Mouse (Mus musculus) forebrain, postnatal 0 days (tissue): ENCODE measurements around the gene F830045P16Rik. TPM values are rescaled to one million over a fixed set of nuclear protein-coding genes. Genes with fewer than 3 reads are reported as not detected.
"Not testable (repeated sequence)": the region's sequence is repeated elsewhere in the genome, so short reads cannot be mapped to it uniquely, and the experiment has no call there.

ENCODE experiments used
- ATAC-seq: fragments of 200-750 bp; cut with Nextera tagmentation; 2 replicates; pipeline ENCODE4 v1.8.0; 2017; ENCODE audit warnings: mild to moderate bottlenecking, moderate library complexity
- DNase-seq: peaks from one replicate; pipeline ENCODE4 v3.0.0-alpha.2; 2015
- H3K27ac ChIP-seq: fragments of 300-500 bp; sonication (generic); 2 replicates; pipeline ENCODE4 v1.5.1; 2014; ENCODE audit warnings: low read depth, mild to moderate bottlenecking, antibody characterized with exemption, low read length, moderate library complexity, mixed read lengths
- H3K27me3 ChIP-seq: fragments of 300-500 bp; sonication (generic); 2 replicates; pipeline ENCODE4 v1.6.1; 2014; ENCODE audit warnings: mild to moderate bottlenecking, low read length, mixed read lengths; ENCODE audit not compliant: insufficient read depth
- H3K36me3 ChIP-seq: fragments of 300-500 bp; sonication (generic); 2 replicates; pipeline ENCODE4 v1.6.1; 2014; ENCODE audit warnings: mild to moderate bottlenecking, moderate library complexity; ENCODE audit not compliant: insufficient read depth
- H3K4me1 ChIP-seq: fragments of 300-500 bp; sonication (generic); 2 replicates; pipeline ENCODE4 v1.6.1; 2014; ENCODE audit warnings: antibody characterized with exemption; ENCODE audit not compliant: insufficient read depth
- H3K4me2 ChIP-seq: fragments of 300-500 bp; sonication (generic); 2 replicates; pipeline ENCODE4 v1.6.1; 2014; ENCODE audit warnings: low read depth, mild to moderate bottlenecking, moderate library complexity
- H3K4me3 ChIP-seq: fragments of 300-500 bp; sonication (generic); 2 replicates; pipeline ENCODE4 v1.5.1; 2014; ENCODE audit warnings: low read depth, low read length, mixed read lengths
- H3K9ac ChIP-seq: fragments of 300-500 bp; sonication (generic); 2 replicates; pipeline ENCODE4 v1.6.1; 2014; ENCODE audit warnings: mild to moderate bottlenecking
- H3K9me3 ChIP-seq: fragments of 300-500 bp; sonication (generic); 2 replicates; pipeline ENCODE4 v1.6.1; 2016; ENCODE audit warnings: low read length
- CTCF ChIP-seq: sonication (generic); IDR thresholded peaks from 2 replicates; pipeline ENCODE4 v1.5.1; 2016; ENCODE audit warnings: antibody characterized with exemption, control low read depth, low read depth
- WGBS: fragments of 180-500 bp; shearing (Covaris S2); extraction: QIAGEN DNeasy Blood & Tissue Kit; methylation state at CpG from one replicate; pipeline ENCODE4 v1.1.7; 2014; 5-methylcytosine and 5-hydroxymethylcytosine counted together
- polyA plus RNA-seq: library from polyadenylated mRNA; unstranded; fragments of >200 nt; fragmentation: Nextera tagmentation; extraction: Ambion mirVana; gene quantifications from 2 replicates; pipeline ENCODE4 v1.2.1, GENCODE M21; 2015
- total RNA-seq: library from RNA; depleted of rRNA; stranded (reverse); fragments of >200 nt; gene quantifications from 2 replicates; pipeline ENCODE4 v1.2.3, GENCODE M21; 2014

Gene F830045P16Rik
- total and polyA plus RNA-seq, 2 experiments from 2014 or later: not detected

DNA sequence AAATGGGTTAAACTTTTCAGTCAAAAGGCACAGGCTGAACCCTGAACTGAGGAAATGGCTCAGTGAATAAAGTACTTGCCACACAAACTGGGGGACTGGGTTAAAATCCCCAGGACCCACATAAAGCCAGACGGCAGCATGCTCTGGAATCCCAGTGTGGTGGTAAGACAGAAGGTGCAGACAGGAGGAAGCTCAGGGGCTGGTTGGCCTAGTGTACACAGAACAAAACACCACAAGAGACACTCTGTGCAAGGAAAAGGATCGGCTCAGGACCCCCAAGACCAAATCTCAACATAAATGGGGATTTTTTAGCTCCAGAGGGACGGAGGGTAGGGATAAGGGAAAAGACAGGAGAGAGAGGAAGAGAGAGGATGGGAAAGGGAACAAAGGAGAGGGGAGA, 17.9 kb downstream of the F830045P16Rik start:
- WGBS: 58% methylated on average over 3 of the region's 3 CpGs
- Histone ChIP-seq H3K4me3 (no peak overlapping the region), H3K9me3 (no peaks in the 10 kb centered on the region), H3K9ac (no peak overlapping the region), H3K4me1 (no peaks in the 10 kb centered on the region), H3K36me3 (no peaks in the 10 kb centered on the region), H3K27ac (no peak overlapping the region), H3K4me2 (no peak overlapping the region), H3K27me3 (no peaks in the 10 kb centered on the region)
- no peak for TF ChIP-seq CTCF
- DNase-seq: no peak
- ATAC-seq: no peak

DNA sequence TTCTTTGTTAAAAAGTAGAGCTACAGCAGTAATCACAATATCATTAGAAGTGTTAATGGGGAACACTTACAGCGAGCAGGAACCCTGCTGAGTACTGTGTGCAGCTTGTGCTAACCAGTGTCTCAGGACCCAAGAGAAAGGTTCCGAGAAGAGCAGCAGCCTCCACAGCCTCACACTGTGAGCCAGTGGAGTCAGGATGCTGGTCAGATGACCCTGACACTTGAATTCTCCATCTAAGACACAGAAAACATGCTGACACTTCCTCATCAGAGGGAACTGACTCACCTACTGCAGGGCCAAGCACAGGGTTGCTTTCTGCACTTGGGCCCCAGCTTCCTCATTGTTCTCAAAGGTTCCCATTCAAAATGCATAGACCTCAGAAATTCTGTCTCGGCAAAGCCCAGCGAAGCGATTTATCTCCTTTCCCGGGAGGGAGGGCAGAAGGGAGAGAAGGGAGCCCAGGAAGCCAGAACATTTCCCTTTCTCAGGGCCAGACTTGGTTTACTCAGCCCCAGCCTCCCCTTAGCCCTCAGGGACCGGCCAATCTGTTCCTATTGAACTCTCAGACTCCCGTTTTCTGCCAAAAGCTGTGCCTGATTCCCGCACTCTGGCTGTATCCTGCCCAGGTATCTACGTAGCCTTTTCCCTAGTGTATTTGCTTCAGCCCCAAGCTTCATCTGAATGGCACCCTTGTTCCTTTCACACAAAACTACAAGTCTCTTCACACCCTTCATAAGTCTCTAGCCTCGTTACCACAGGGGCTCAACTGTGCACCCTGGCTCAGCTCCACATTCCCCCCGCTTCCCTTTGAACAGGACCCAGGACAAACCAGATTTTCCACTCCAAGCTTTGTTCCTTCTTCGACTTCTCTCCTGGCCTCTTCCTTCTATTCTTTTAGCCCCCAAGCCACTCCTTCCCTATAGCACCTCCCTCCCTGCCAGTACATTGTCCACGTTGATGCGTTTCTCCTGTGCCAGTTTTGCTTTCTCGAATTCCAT, 21.2 kb downstream of the F830045P16Rik start:
- Histone ChIP-seq H3K27ac (no peak overlapping the region), H3K4me1 (no peaks in the 10 kb centered on the region), H3K9ac (no peak overlapping the region), H3K4me2 (no peak overlapping the region), H3K4me3 (no peak overlapping the region), H3K36me3 (no peaks in the 10 kb centered on the region), H3K27me3 (no peaks in the 10 kb centered on the region), H3K9me3 (no peaks in the 10 kb centered on the region)
- TF ChIP-seq CTCF: no peak
- ATAC-seq (no peak), DNase-seq (no peak)
- 26% methylated on average over 16 of the region's 16 CpGs for WGBS

DNA sequence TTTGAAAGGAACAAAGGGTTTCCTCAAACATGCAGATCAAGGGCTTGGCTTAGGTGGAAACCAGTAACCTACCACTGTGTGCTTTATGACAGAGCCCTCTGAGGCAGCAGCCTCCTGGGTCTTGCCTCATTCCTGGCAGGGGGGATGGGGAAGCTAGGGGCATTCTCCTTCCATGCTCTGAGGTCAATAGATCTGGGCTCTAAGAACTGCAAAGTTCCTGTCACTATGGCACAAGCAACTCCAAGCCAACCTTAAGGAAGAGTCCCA, 22.1 kb downstream of the F830045P16Rik start:
- Histone ChIP-seq H3K4me1 (no peaks in the 10 kb centered on the region), H3K36me3 (no peaks in the 10 kb centered on the region), H3K9me3 (no peaks in the 10 kb centered on the region), H3K27ac (no peak overlapping the region), H3K4me2 (no peak overlapping the region), H3K27me3 (no peaks in the 10 kb centered on the region), H3K9ac (no peak overlapping the region), H3K4me3 (no peak overlapping the region)
- ATAC-seq (no peak), DNase-seq (no peak)
- no peak for TF ChIP-seq CTCF

DNA sequence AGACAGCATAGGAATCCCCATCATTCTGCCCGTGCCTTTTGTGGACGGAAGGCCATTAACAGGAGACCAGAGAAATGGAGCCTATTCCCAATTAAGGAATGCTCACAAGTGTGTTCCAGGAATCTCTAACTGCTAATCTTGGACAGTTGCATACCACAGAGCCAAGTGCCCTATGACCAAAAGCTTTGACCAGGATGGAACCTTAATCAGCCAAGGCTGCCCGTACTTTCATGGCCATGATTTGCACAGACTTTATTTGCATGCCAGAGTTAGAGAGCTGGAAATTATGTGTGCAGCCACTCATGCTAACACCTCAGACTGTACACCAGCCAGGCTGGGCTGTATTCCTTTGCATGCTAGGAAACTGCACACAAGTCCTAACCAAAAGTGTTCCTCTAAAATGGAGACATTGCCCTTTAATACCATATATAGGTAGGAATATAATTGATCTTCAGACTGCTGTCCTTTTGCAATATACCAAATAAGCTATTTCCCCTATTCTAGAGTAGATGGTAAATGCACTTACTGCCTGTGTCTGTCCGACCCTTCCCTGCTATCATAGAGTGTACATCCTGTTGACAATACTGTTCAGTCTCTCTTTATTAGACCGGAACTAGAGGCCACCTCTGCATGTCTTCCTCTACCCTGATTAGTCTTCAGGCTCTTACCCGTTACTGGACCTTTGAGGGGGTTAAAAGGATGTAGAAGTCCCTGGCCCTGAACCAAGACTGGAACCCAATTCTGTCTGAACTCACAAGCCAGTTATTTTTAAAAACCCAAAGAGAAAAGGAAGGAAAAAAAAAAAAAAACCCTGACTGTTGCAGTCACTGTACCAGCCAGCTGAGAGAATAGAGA, 22.6 kb downstream of the F830045P16Rik start:
- H3K4me2 ChIP-seq: no peak overlapping the region
- no peaks in the 10 kb centered on the region for H3K36me3 ChIP-seq
- DNase-seq (no peak), ATAC-seq (no peak)
- TF ChIP-seq CTCF: no peak
- H3K9ac ChIP-seq: no peak overlapping the region
- no peaks in the 10 kb centered on the region for H3K4me1 ChIP-seq
- 72% methylated on average over 6 of the region's 6 CpGs for WGBS
- H3K27ac ChIP-seq: no peak overlapping the region
- H3K9me3 ChIP-seq: no peaks in the 10 kb centered on the region
- no peak overlapping the region for H3K4me3 ChIP-seq
- H3K27me3 ChIP-seq: no peaks in the 10 kb centered on the region

DNA sequence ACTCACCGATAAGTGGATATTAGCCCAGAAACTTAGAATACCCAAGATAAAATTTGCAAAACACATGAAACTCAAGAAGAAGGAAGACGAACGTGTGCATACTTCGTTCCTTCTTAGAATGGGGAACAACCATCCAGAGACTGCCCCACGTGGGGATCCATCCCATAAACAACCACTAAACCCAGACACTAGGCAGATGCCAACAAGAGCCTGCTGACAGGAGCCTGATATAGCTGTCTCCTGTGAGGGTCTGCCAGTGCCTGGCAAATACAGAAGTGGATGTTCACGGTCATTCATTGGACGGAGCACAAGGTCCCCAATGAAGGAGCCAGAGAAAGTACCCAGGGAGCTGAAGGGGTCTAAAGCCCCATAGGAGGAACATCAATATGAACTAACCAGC, 24.3 kb downstream of the F830045P16Rik start:
- H3K36me3 ChIP-seq, DNase-seq, H3K4me2 ChIP-seq, H3K9ac ChIP-seq, H3K27ac ChIP-seq, H3K27me3 ChIP-seq, H3K4me1 ChIP-seq, H3K4me3 ChIP-seq, H3K9me3 ChIP-seq, ATAC-seq: not testable (repeated sequence)
- 92% methylated on average over 7 of the region's 7 CpGs for WGBS

DNA sequence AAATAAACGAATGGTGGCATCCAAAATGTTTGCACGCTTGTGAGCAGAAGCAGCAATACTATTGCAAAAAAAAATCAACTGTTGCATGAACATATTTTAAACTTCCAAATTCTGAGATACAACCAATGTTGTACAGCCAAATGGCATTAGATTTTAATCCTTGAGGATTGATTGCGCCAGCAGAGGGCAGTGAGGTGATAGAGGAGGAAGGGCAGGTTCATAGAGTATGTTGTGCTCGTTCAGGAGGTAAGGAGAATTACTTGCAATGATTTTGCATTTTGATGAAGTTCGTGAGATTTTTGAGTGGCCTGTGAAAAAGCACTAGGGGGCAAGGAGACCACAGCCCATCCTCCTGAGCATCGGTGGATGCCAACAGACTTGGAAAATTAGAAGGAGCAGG, 33.8 kb downstream of the F830045P16Rik start:
- DNase-seq: peak; percentile 79
- Histone ChIP-seq H3K4me1 (no peaks in the 10 kb centered on the region), H3K4me3 (no peak overlapping the region), H3K9ac (no peak overlapping the region), H3K9me3 (no peaks in the 10 kb centered on the region), H3K36me3 (no peaks in the 10 kb centered on the region), H3K4me2 (no peak overlapping the region), H3K27ac (no peak overlapping the region), H3K27me3 (no peaks in the 10 kb centered on the region)
- 17% methylated on average over 6 of the region's 6 CpGs for WGBS
- ATAC-seq: 0 out of 2 replicates have a peak, but pooled peaks have one; percentile 62
- TF ChIP-seq CTCF: peak; percentile 91
